Mouse (Mus musculus): ENCODE measurements around the gene Tmprss3.

DNA sequence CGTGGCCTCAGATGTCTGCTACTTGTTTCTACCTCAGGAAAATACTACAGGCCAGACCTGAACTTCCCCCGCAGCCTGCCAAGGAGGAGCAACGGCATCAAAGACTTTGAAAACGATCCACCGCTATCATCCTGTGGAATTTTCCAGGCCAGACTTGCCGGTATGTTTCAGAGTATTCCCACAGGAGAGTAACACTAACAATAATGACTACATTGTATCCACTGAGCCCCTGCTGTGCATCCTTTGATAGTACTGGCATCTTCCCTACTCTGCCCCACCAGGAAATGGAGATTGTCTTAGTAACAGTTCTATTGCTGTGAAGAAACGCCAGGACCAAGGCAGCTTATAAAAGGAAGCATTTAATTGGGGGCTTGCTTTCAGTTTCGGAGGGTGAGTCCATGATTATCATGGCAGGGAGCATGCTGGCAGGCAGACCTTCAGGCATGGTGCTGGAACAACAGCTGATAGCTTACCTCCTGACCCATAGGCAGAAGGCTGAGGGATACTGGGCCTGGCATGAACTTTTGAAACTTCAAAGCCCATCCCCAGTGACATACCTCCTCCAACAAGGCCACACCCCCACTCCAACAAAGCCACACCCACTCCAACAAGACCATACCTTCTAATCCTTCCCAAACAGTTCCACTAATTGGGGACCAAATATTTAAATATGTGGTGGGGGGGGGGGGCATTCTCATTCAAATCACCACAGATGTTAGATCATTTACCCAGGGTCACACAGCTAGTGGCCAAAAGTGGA, 33.7 kb upstream of the Tmprss3 start:
- no peak for TF ChIP-seq POLR2A (IDR thresholded peaks at IDR 0.05; ENCODE audit: control insufficient read depth, extremely low read depth, insufficient read depth, low read length, poor library complexity)
- TF ChIP-seq CTCF (IDR thresholded peaks at IDR 0.05; ENCODE audit: borderline replicate concordance, control insufficient read depth, extremely low read depth, insufficient read depth, low read length, poor library complexity) = no peak
